Mouse (Mus musculus): ENCODE data around the gene Stc2. TPM values are rescaled to one million over a fixed set of nuclear protein-coding genes. Genes with fewer than 3 reads are reported as not detected.

Stc2 gene
- 1.1 and 1.4 TPM in 2 replicates for polyA plus RNA-seq (2015; fragmentation: Nextera tagmentation; extraction: Ambion mirVana)

GRCm38 (mm10) chr11:31369648-31370286 lies at the start of gene Stc2:
TSS of gene Stc2 (minus strand) at chr11:31370074.

Other genes with a start within 250 kb of the Stc2 start
- not detected in 2 replicates for gene Gm17332, start 187.6 kb downstream of the Stc2 start, polyA plus RNA-seq (2015; fragmentation: Nextera tagmentation; extraction: Ambion mirVana)

Measured in spleen, postnatal 0 days (tissue).